Mouse (Mus musculus): ENCODE measurements at regions not wholly inside any gene's neighbourhood (a gene's known extent, or its start where the extent isn't known, plus 50 kb on each side); places are given as distances from the start of the nearest gene placed in this dataset.

DNA sequence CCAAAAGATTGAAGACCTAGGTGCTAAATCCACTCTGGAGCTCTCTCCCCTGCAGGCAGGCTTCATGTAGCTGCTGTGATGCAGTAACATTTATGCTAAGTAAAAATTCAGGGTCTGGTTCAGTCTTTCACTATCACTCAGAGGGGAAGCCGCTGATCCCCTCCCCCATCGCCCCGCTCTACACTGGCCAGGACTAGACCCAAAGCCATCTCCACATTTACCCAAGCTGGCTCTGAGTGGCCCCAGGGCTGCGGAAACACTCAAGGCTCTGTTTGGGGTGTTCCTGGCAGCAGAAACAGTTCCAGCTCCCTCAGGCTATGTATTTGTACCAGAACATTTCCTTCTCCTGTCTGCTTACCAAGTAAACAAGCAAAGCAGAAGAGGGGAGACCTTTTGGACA, 85.5 kb upstream of the Gm26657 start:
- Histone ChIP-seq H3K4me3 (ENCODE audit: low read depth, low read length) (no peak overlapping the region), H3K9ac (ENCODE audit: low read length) (no peak overlapping the region), H3K4me2 (ENCODE audit: low read depth) (no peak overlapping the region), H3K9me3 (ENCODE audit: control insufficient read depth, low read length) (no peaks in the 10 kb centered on the region), H3K27ac (ENCODE audit: low read depth, low read length) (no peak overlapping the region), H3K36me3 (ENCODE audit: control insufficient read depth, insufficient read depth, low read length) (no peaks in the 10 kb centered on the region), H3K4me1 (ENCODE audit: control insufficient read depth, insufficient read depth, low read length) (no peaks in the 10 kb centered on the region), H3K27me3 (ENCODE audit: control insufficient read depth, insufficient read depth, low read length) (no peaks in the 10 kb centered on the region)
- 79% methylated on average over 4 of the region's 4 CpGs for WGBS
- ATAC-seq (ENCODE audit: insufficient read depth, low FRiP score, low TSS enrichment) (no peak), DNase-seq (ENCODE audit: low spot score) (no peak)

DNA sequence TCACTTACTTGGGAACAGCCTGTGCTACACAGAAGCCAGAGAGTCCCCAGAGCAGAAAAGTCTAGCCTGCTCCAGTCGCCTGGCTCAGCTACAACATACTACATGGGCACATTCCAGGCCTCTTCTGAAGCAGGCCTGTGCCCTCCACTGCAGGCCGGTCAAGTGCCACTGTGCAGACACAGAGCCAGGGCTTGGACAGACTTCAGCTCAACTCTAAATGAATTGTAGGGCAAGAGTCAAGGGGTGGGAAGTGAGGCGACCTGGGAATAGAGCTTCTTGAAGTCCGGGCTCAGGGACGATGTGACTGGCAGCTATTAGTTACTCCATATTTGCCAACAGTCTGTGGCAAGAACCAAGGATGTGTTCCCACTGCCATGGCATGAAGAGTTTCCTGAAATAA, 87.1 kb upstream of the Gm26657 start:
- H3K4me2 ChIP-seq (ENCODE audit: low read depth) = no peak overlapping the region
- WGBS = 77% methylated on average over 5 of the region's 5 CpGs
- H3K36me3 ChIP-seq (ENCODE audit: control insufficient read depth, insufficient read depth, low read length) = no peaks in the 10 kb centered on the region
- H3K9me3 ChIP-seq (ENCODE audit: control insufficient read depth, low read length) = no peaks in the 10 kb centered on the region
- H3K4me1 ChIP-seq (ENCODE audit: control insufficient read depth, insufficient read depth, low read length) = no peaks in the 10 kb centered on the region
- no peak overlapping the region for H3K4me3 ChIP-seq (ENCODE audit: low read depth, low read length)
- H3K27ac ChIP-seq (ENCODE audit: low read depth, low read length) = no peak overlapping the region
- DNase-seq (ENCODE audit: low spot score) (no peak), ATAC-seq (ENCODE audit: insufficient read depth, low FRiP score, low TSS enrichment) (no peak)
- H3K9ac ChIP-seq (ENCODE audit: low read length) = no peak overlapping the region
- no peaks in the 10 kb centered on the region for H3K27me3 ChIP-seq (ENCODE audit: control insufficient read depth, insufficient read depth, low read length)

DNA sequence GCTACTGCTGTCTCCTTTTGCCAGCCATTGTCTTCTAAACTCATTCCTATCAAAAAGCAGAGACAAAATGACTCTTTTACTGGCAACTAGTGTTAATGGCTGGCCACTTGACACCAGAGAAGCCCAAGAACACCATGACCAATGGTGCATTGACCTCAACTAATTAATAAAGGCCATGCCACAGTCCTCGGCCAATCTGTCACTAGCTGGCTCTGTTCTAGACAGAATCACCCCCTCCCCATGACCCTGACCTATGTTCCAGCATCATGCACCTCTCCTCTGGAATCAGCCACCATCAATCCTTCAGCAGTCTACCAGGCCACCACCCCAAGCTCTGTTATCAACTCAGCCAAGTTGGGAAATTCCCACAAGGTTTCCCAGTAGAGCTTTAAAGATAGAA, 90.1 kb upstream of the Gm26657 start:
- 14% methylated on average over 1 of the region's 1 CpGs for WGBS
- no peak for DNase-seq (ENCODE audit: low spot score)
- ATAC-seq (ENCODE audit: insufficient read depth, low FRiP score, low TSS enrichment) = no peak

DNA sequence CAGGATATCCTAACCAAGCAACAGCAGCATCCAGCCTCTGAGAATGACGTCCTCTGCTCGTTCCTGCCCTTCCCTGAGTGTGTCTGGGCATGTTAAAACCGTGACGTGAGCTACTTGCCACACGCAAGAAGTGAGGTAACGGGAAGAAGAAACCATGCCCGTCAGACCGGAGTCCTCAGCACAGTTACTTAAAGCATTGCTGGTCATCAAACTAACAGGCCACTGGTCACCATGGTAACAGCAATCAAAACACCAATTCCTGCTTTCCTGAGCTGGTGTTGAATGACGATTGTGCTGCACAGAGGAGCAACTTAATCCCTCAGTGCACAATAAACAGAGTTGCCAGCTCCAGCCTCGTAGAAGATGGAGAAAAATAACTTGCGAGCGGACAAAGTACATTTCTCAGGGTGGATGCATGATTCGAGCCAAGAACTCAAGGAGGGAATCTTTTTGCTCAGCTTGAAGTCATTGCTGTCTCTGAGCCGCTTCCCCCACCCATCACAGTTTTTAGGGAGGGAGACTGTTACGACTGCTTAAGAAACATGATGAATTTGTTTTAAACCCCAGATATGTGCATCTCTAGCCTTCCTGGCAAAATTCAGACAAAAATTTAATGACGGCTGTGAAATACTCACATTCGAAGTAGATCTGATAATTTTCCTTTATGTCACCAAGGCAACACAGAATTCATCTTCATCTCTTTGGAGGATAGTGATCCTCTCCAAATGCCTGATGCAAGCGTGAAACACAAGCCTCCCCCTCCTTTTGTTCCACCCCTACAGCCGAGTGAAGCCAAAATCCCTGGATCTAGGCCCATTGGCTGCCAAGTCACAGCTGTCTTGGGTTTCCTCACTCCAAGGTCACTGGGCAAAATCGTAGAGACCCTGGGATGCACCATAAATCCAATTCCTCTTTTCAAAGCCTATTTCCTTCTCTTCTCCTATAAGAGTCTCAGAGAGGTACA, 95.6 kb upstream of the Gm26657 start:
- DNase-seq (ENCODE audit: low spot score) (peak; percentile 49), ATAC-seq (ENCODE audit: insufficient read depth, low FRiP score, low TSS enrichment) (no peak)
- H3K9ac ChIP-seq (ENCODE audit: low read length) = no peak overlapping the region
- no peaks in the 10 kb centered on the region for H3K27me3 ChIP-seq (ENCODE audit: control insufficient read depth, insufficient read depth, low read length)
- H3K4me3 ChIP-seq (ENCODE audit: low read depth, low read length) = no peak overlapping the region
- H3K36me3 ChIP-seq (ENCODE audit: control insufficient read depth, insufficient read depth, low read length) = no peaks in the 10 kb centered on the region
- H3K4me1 ChIP-seq (ENCODE audit: control insufficient read depth, insufficient read depth, low read length) = peaks cover 3% of the 10 kb centered on the region; the same call in 1 of the 2 replicates
- H3K4me2 ChIP-seq (ENCODE audit: low read depth) = peak overlapping the region; percentile 4; the same call in 1 of the 2 replicates
- H3K9me3 ChIP-seq (ENCODE audit: control insufficient read depth, low read length) = no peaks in the 10 kb centered on the region
- 37% methylated on average over 20 of the region's 20 CpGs for WGBS
- H3K27ac ChIP-seq (ENCODE audit: low read depth, low read length) = no peak overlapping the region

More for the DNA sequence above, 90.1 kb upstream of the Gm26657 start:
- Histone ChIP-seq H3K27ac (ENCODE audit: low read depth, low read length) (no peak overlapping the region), H3K4me2 (ENCODE audit: low read depth) (no peak overlapping the region), H3K4me3 (ENCODE audit: low read depth, low read length) (no peak overlapping the region), H3K27me3 (ENCODE audit: control insufficient read depth, insufficient read depth, low read length) (no peaks in the 10 kb centered on the region), H3K4me1 (ENCODE audit: control insufficient read depth, insufficient read depth, low read length) (no peaks in the 10 kb centered on the region; the same call in 1 of the 2 replicates), H3K9me3 (ENCODE audit: control insufficient read depth, low read length) (no peaks in the 10 kb centered on the region), H3K9ac (ENCODE audit: low read length) (no peak overlapping the region), H3K36me3 (ENCODE audit: control insufficient read depth, insufficient read depth, low read length) (no peaks in the 10 kb centered on the region)

DNA sequence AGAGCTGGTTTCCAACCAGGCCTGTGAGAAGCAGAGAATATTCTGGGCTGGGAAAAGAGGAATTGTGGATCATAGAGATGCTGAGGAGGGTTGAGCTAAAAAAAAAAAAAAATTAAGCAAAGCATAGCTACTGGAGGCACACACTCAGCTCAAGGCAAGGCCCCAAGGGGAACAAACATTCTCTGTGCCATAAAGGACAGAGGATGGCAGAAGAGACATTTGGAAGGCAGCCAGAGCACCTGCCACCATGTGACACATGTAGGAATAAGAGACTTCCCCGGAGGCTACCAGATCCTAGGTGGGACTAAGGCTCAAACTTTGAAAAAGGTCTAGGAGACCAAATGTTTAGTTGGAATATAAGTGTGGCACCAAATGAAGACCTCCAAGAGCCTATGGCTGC, 96.4 kb upstream of the Gm26657 start:
- H3K27ac ChIP-seq (ENCODE audit: low read depth, low read length) = no peak overlapping the region
- no peak for DNase-seq (ENCODE audit: low spot score)
- H3K9ac ChIP-seq (ENCODE audit: low read length) = no peak overlapping the region
- H3K9me3 ChIP-seq (ENCODE audit: control insufficient read depth, low read length) = no peaks in the 10 kb centered on the region
- H3K27me3 ChIP-seq (ENCODE audit: control insufficient read depth, insufficient read depth, low read length) = no peaks in the 10 kb centered on the region
- no peak for ATAC-seq (ENCODE audit: insufficient read depth, low FRiP score, low TSS enrichment)
- 83% methylated on average over 1 of the region's 1 CpGs for WGBS
- no peak overlapping the region for H3K4me2 ChIP-seq (ENCODE audit: low read depth)
- no peak overlapping the region for H3K4me3 ChIP-seq (ENCODE audit: low read depth, low read length)
- H3K36me3 ChIP-seq (ENCODE audit: control insufficient read depth, insufficient read depth, low read length) = no peaks in the 10 kb centered on the region
- H3K4me1 ChIP-seq (ENCODE audit: control insufficient read depth, insufficient read depth, low read length) = peaks cover 3% of the 10 kb centered on the region; the same call in 1 of the 2 replicates

DNA sequence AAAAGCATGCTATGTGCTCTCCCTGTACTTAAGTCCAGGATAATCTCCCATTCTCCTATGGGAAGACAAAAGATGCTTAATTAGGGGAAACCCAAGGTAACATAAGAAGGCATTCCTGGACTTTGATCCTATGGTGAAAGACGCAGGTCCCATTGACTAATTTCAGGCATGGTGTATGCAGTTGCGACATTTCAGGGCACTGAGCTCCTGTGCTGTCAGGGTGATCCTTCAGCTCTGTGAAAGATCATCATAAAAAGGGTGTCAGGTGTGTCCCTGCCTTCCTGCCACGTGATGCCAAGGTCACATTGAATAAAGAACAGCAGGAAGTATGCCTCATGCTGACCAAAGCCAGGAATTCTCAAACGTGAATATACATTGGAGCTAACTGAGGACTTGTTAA, 100.2 kb upstream of the Gm26657 start:
- Histone ChIP-seq H3K27ac (ENCODE audit: low read depth, low read length) (no peak overlapping the region), H3K4me3 (ENCODE audit: low read depth, low read length) (no peak overlapping the region), H3K36me3 (ENCODE audit: control insufficient read depth, insufficient read depth, low read length) (no peaks in the 10 kb centered on the region), H3K9me3 (ENCODE audit: control insufficient read depth, low read length) (no peaks in the 10 kb centered on the region), H3K9ac (ENCODE audit: low read length) (no peak overlapping the region), H3K27me3 (ENCODE audit: control insufficient read depth, insufficient read depth, low read length) (no peaks in the 10 kb centered on the region), H3K4me2 (ENCODE audit: low read depth) (no peak overlapping the region), H3K4me1 (ENCODE audit: control insufficient read depth, insufficient read depth, low read length) (peaks cover 3% of the 10 kb centered on the region; the same call in 1 of the 2 replicates)
- WGBS = 51% methylated on average over 4 of the region's 4 CpGs
- DNase-seq (ENCODE audit: low spot score) (no peak), ATAC-seq (ENCODE audit: insufficient read depth, low FRiP score, low TSS enrichment) (no peak)

DNA sequence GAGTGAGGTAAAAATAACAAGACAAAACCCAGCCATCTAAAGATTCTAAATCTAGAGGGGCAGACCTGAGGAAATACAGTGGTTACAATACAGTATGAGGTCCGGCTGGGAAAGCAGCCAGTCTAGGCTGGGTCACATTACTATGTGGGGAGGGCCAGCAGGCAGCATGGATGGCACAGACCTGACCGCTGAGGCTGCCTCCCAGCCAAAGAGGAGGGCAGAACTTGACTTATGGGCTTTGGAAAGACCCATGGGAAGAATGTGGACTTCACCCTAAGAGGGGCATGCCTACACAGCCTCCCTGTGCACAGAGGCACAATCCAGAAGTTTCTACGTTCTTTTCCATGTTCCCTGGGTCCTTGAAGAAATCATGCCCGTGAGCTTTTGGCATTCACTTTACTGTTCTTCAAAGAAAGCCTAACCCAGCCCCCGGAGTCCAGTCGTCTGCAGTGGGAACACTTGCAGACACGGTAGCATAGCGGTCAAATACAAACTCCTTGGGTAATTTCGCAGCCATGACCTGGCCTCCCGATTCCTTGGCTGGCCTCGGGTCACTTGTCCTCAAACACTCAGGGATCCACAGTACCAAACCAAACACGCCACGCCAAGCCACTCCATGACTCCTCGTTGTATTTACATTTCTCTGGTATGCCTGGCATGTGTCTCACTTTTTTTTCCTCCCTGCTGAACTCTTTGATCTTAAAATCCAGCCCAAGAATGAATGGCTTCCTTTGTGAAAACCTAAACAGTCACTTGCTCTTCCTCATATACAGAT, 101.0 kb upstream of the Gm26657 start:
- Histone ChIP-seq H3K4me2 (ENCODE audit: low read depth) (no peak overlapping the region), H3K27me3 (ENCODE audit: control insufficient read depth, insufficient read depth, low read length) (no peaks in the 10 kb centered on the region), H3K36me3 (ENCODE audit: control insufficient read depth, insufficient read depth, low read length) (no peaks in the 10 kb centered on the region), H3K4me3 (ENCODE audit: low read depth, low read length) (no peak overlapping the region), H3K9me3 (ENCODE audit: control insufficient read depth, low read length) (no peaks in the 10 kb centered on the region), H3K9ac (ENCODE audit: low read length) (no peak overlapping the region), H3K27ac (ENCODE audit: low read depth, low read length) (no peak overlapping the region), H3K4me1 (ENCODE audit: control insufficient read depth, insufficient read depth, low read length) (no peaks in the 10 kb centered on the region; the same call in 1 of the 2 replicates)
- WGBS = 54% methylated on average over 14 of the region's 14 CpGs
- peak; percentile 36 for DNase-seq (ENCODE audit: low spot score)
- ATAC-seq (ENCODE audit: insufficient read depth, low FRiP score, low TSS enrichment) = no peak

GRCm38 (mm10) chr4:56636265-56636664, 103.6 kb upstream of the Gm26657 start:
- H3K9ac ChIP-seq (ENCODE audit: low read length) = no peak overlapping the region
- H3K36me3 ChIP-seq (ENCODE audit: control insufficient read depth, insufficient read depth, low read length) = no peaks in the 10 kb centered on the region
- H3K4me2 ChIP-seq (ENCODE audit: low read depth) = no peak overlapping the region
- ATAC-seq (ENCODE audit: insufficient read depth, low FRiP score, low TSS enrichment) = no peak
- H3K9me3 ChIP-seq (ENCODE audit: control insufficient read depth, low read length) = no peaks in the 10 kb centered on the region
- no peaks in the 10 kb centered on the region; the same call in 1 of the 2 replicates for H3K4me1 ChIP-seq (ENCODE audit: control insufficient read depth, insufficient read depth, low read length)
- no peak overlapping the region for H3K4me3 ChIP-seq (ENCODE audit: low read depth, low read length)
- H3K27ac ChIP-seq (ENCODE audit: low read depth, low read length) = no peak overlapping the region
- no peak for DNase-seq (ENCODE audit: low spot score)
- 82% methylated on average over 1 of the region's 1 CpGs for WGBS
- no peaks in the 10 kb centered on the region for H3K27me3 ChIP-seq (ENCODE audit: control insufficient read depth, insufficient read depth, low read length)

Measured in neural tube, embryonic 11.5 days (tissue).